ENCODE assay signal across 25 mouse cellular contexts in the genomic region with DNA sequence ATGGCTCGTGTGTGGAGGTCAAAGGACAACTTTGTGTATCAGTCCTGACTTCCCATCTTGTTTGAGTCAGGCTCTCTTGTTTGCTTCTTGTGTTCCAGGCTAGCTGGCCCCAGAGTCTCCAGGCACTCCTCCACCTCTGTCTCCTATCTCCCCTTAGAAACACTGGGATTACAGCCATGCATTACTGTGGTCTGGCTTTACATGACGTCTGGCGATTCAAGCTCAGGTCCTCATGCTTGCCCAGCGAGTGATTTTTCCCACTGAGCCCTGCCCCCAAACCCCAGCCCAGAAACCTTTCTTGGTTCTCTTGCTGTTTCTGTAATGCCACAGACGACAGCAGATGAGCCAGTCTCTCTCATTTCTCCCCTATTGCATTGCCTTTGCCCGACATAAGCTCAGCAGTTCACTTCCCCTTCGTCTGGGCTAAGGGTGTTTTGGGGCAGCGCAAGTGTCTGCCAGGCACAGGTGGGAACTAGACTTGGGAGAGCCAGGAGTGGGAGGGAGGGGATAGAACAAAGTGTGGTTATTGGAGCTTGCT. TPM values are rescaled to one million over a fixed set of nuclear protein-coding genes. Genes with fewer than 3 reads are reported as not detected.
DNase-seq lines count a peak whose midpoint lies in the region; ATAC-seq and TF ChIP-seq lines count a peak whose summit lies in the region.
"Had no signal": no experiment of that assay in that cellular context is flagged by ENCODE, and none has a peak within 500 bp of the region (broad histone marks: within the 10 kb centered on the region; RNA-seq: fewer than 3 reads in every experiment).

No protein-coding gene starts in this region.

- H3K9me3 ChIP-seq in heart, embryonic 15.5 days (replicated peaks) = no peaks in the 10 kb centered on the region
- H3K9me3 ChIP-seq: embryonic facial prominence, embryonic 12.5 days; forebrain, embryonic 12.5 days; G1E had no signal

- DNase-seq in heart, adult 11 months = peak; percentile 89
- DNase-seq in heart, adult 8-10 months (ENCODE audit: low spot score) = no peak
- no peak for DNase-seq in heart, postnatal 4 days
- peak; percentile 6 for DNase-seq in lung, adult 2 months
- no peak for DNase-seq in lung, postnatal 10 days
- DNase-seq in NIH3T3 (ENCODE audit: low read depth) = peak; percentile 24
- no peak for DNase-seq in thymus, postnatal 10 days (ENCODE audit: low spot score in 2 of 2)
- DNase-seq: adrenal gland, postnatal 10 days; B cell, adult 2 months; cerebellum, adult 11 months; cerebellum, adult 8-10 months; cerebellum, postnatal 14 days; embryo, embryonic 11 days; gastrocnemius, postnatal 10 days; heart, postnatal 14 days had no signal

- TF ChIP-seq CTCF in lung, adult 2 months (IDR thresholded peaks at IDR 0.05; ENCODE audit: insufficient read depth, low read length) = no peak

- no peak for TF ChIP-seq POLR2A in lung, adult 2 months (IDR thresholded peaks at IDR 0.05; ENCODE audit: borderline replicate concordance, extremely low read depth, low read depth, low read length)

- no peak overlapping the region for H3K4me2 ChIP-seq in heart, embryonic 15.5 days
- H3K4me2 ChIP-seq: embryonic facial prominence, embryonic 12.5 days; forebrain, embryonic 12.5 days had no signal

- H3K27ac ChIP-seq in heart, embryonic 15.5 days = peak overlapping the region; percentile 17; the same call in 1 of the 2 replicates
- H3K27ac ChIP-seq: embryonic facial prominence, embryonic 12.5 days; forebrain, embryonic 12.5 days; hindbrain, postnatal 0 days had no signal

- no peaks in the 10 kb centered on the region for H3K27me3 ChIP-seq in heart, embryonic 15.5 days
- H3K27me3 ChIP-seq: embryonic facial prominence, embryonic 12.5 days; forebrain, embryonic 12.5 days had no signal

- ATAC-seq in heart, embryonic 15.5 days (replicated peaks; ENCODE audit: insufficient number of reproducible peaks, insufficient read depth, low FRiP score, low read depth) = no peak
- ATAC-seq: CD4-positive, CD25-positive, alpha-beta regulatory T cell, adult 4 months; forebrain, embryonic 16.5 days; hindbrain, postnatal 0 days had no signal

- no peak overlapping the region for H3K9ac ChIP-seq in heart, embryonic 15.5 days
- H3K9ac ChIP-seq: embryonic facial prominence, embryonic 12.5 days; forebrain, embryonic 12.5 days had no signal

- H3K4me1 ChIP-seq in heart, embryonic 15.5 days (replicated peaks) = peaks cover 34% of the 10 kb centered on the region
- peaks cover 8% of the 10 kb centered on the region for H3K4me1 ChIP-seq in lung, adult 2 months (ENCODE audit: control insufficient read depth, insufficient read depth, low read length)

- H3K4me3 ChIP-seq in heart, embryonic 15.5 days = no peak overlapping the region
- no peak overlapping the region for H3K4me3 ChIP-seq in lung, adult 2 months (replicated peaks; ENCODE audit: extremely low read depth, low read depth, low read length)
- H3K4me3 ChIP-seq: embryonic facial prominence, embryonic 12.5 days; forebrain, embryonic 12.5 days had no signal

- no peaks in the 10 kb centered on the region for H3K36me3 ChIP-seq in heart, embryonic 15.5 days
- H3K36me3 ChIP-seq: embryonic facial prominence, embryonic 12.5 days; forebrain, embryonic 12.5 days; G1E had no signal

- WGBS in heart, embryonic 15.5 days = 50% methylated on average over 8 of the region's 8 CpGs
- WGBS in lung, adult 2 months = 64% methylated on average over 8 of the region's 8 CpGs

RNA-seq across cellular contexts. Expression of a gene that starts 8.0 kb away (rescaled TPM):
- total RNA-seq in heart, adult 8-10 months (2022) = not detected
- 0.16 TPM in 1 of 2 replicates, not detected in the other for polyA plus RNA-seq in heart, embryonic 15.5 days (2015; fragmentation: Nextera tagmentation; extraction: Ambion mirVana)
- total RNA-seq in heart, postnatal 4 days (2021) = under 1 TPM in 1 of 2 experiments, not detected in 1; 0.09 TPM
- 0.08 and 0.14 TPM in 2 replicates for polyA plus RNA-seq in lung, adult 2 months (2012; rRNA removed)
- total RNA-seq: adrenal gland, postnatal 10 days; common myeloid progenitor, adult 5-6 weeks; gastrocnemius, postnatal 10 days; gastrocnemius, postnatal 4 days; heart, postnatal 14 days had no signal
- polyA plus RNA-seq: CD4-positive, CD25-positive, alpha-beta regulatory T cell, adult 4 months; forebrain, embryonic 12.5 days; G1E; intestine, embryonic 14.5 days had no signal

Comparison
In these comparisons a context has a peak if more than half of its experiments do, and no peak if none do; other contexts are left out.
1. DNase-seq: peak in heart, adult 11 months (single experiment), lung, adult 2 months (single experiment) and NIH3T3 (single experiment); none in heart, adult 8-10 months (single experiment), heart, postnatal 4 days (single experiment), lung, postnatal 10 days (single experiment) and thymus, postnatal 10 days (0 of 2).